Comparison of ENCODE assay signal across 8 mouse cellular contexts in the genomic region with DNA sequence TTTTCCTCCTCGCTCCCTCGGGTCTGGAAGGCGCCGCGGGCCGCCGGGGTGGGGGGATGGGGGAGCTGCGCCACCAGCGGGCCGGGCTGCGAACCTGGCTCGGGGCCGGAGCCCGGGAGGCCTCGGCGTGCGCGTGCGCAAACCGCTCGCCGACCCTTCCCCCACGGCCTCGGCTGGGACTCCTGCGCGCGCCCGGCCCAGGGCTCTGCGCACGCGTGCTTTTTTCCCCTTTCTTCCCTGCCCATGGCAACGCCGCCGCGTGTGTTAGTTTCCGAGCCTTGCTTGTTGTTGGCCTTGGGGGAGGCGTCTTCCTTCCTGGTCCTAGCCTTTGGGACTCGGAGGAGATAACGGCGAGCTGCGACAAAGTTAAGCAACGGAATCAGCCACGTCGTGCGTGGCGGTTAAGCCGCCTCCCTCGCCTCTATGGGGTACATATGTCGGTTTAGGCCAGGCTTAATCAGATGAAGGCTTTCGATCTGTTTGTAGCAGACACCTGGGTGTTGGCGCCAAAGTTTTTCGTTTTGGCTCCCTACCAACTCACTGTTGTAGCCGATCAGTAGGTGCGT. TPM values are rescaled to one million over a fixed set of nuclear protein-coding genes. Genes with fewer than 3 reads are reported as not detected.
DNase-seq lines count a peak whose midpoint lies in the region; ATAC-seq lines count a peak whose summit lies in the region.

No protein-coding gene starts in this region.

- no peaks in the 10 kb centered on the region for H3K4me1 ChIP-seq in embryonic facial prominence, embryonic 11.5 days (ENCODE audit: control insufficient read depth, insufficient read depth, low read length)
- peaks cover 10% of the 10 kb centered on the region for H3K4me1 ChIP-seq in midbrain, embryonic 11.5 days (ENCODE audit: control insufficient read depth, insufficient read depth, low read length)

- peak overlapping the region; percentile 97 for H3K9ac ChIP-seq in embryonic facial prominence, embryonic 11.5 days (replicated peaks; ENCODE audit: low read length)
- H3K9ac ChIP-seq in midbrain, embryonic 11.5 days (ENCODE audit: low read length): peak overlapping the region; percentile 88

- ATAC-seq in embryonic facial prominence, embryonic 11.5 days (replicated peaks; ENCODE audit: insufficient number of reproducible peaks, low FRiP score, low TSS enrichment, low read depth): peak; percentile 63
- ATAC-seq in midbrain, embryonic 11.5 days (ENCODE audit: low FRiP score): peak; percentile 78

- peak; percentile 93 for DNase-seq in adrenal gland, postnatal 25 days
- peak; percentile 92 for DNase-seq in embryonic facial prominence, embryonic 11.5 days (ENCODE audit: low spot score)
- peak; percentile 99 for DNase-seq in heart, adult 11 months
- peak; percentile 88 for DNase-seq in kidney, adult 11 months
- DNase-seq in left cerebral cortex, postnatal 4 days: peak; percentile 94
- DNase-seq in midbrain, embryonic 11.5 days (ENCODE audit: low spot score, missing footprints): peak; percentile 99
- DNase-seq in right cerebral cortex, postnatal 4 days: peak; percentile 93
- DNase-seq in yolk sac, embryonic 10.5 days (ENCODE audit: low spot score): peak; percentile 87

- peak overlapping the region; percentile 97 for H3K27ac ChIP-seq in embryonic facial prominence, embryonic 11.5 days (replicated peaks; ENCODE audit: low read depth, low read length)
- H3K27ac ChIP-seq in midbrain, embryonic 11.5 days (ENCODE audit: low read depth, low read length): peak overlapping the region; percentile 100

- H3K27me3 ChIP-seq in embryonic facial prominence, embryonic 11.5 days (ENCODE audit: control insufficient read depth, insufficient read depth, low read length): no peaks in the 10 kb centered on the region
- no peaks in the 10 kb centered on the region for H3K27me3 ChIP-seq in midbrain, embryonic 11.5 days (ENCODE audit: control insufficient read depth, insufficient read depth, low read length)

- H3K4me2 ChIP-seq in embryonic facial prominence, embryonic 11.5 days (ENCODE audit: low read depth, low read length): peak overlapping the region; percentile 43
- peak overlapping the region; percentile 49 for H3K4me2 ChIP-seq in midbrain, embryonic 11.5 days

- H3K9me3 ChIP-seq in embryonic facial prominence, embryonic 11.5 days (replicated peaks; ENCODE audit: control insufficient read depth, low read length): no peaks in the 10 kb centered on the region
- no peaks in the 10 kb centered on the region for H3K9me3 ChIP-seq in midbrain, embryonic 11.5 days (ENCODE audit: control insufficient read depth, low read length)

- WGBS in embryonic facial prominence, embryonic 11.5 days: under 1% methylated on average over 48 of the region's 54 CpGs
- WGBS in midbrain, embryonic 11.5 days: 1% methylated on average over 52 of the region's 54 CpGs

- no peaks in the 10 kb centered on the region for H3K36me3 ChIP-seq in embryonic facial prominence, embryonic 11.5 days (replicated peaks; ENCODE audit: control insufficient read depth, insufficient read depth, low read depth, low read length)
- no peaks in the 10 kb centered on the region for H3K36me3 ChIP-seq in midbrain, embryonic 11.5 days (ENCODE audit: control insufficient read depth, insufficient read depth, low read length)

- peak overlapping the region; percentile 86 for H3K4me3 ChIP-seq in embryonic facial prominence, embryonic 11.5 days (ENCODE audit: low read depth, low read length)
- peak overlapping the region; percentile 70 for H3K4me3 ChIP-seq in midbrain, embryonic 11.5 days (ENCODE audit: low read depth, low read length)

- intact Hi-C loops in left cerebral cortex, postnatal 4 days (cut with DNase I): no loop called here

RNA-seq across cellular contexts. Expression of a gene that starts 0.6 kb away (rescaled TPM):
- total RNA-seq in adrenal gland, postnatal 25 days (2021): 125 and 137 TPM in 2 replicates
- polyA plus RNA-seq in embryonic facial prominence, embryonic 11.5 days (2014; fragmentation: Nextera tagmentation; extraction: Ambion mirVana): 172 and 184 TPM in 2 replicates
- total RNA-seq in left cerebral cortex, postnatal 4 days (2021): 100 to 1,000 TPM; 156 TPM
- polyA plus RNA-seq in midbrain, embryonic 11.5 days (2014; fragmentation: Nextera tagmentation; extraction: Ambion mirVana): 176 and 188 TPM in 2 replicates

RNA-seq across cellular contexts. Expression of a gene that starts 34.8 kb away (rescaled TPM):
- total RNA-seq in adrenal gland, postnatal 25 days (2021): 1.1 and 1.7 TPM in 2 replicates
- polyA plus RNA-seq in embryonic facial prominence, embryonic 11.5 days (2014; fragmentation: Nextera tagmentation; extraction: Ambion mirVana): 1.4 and 3.7 TPM in 2 replicates
- 1 to 10 TPM; 1.4 TPM for total RNA-seq in left cerebral cortex, postnatal 4 days (2021)
- polyA plus RNA-seq in midbrain, embryonic 11.5 days (2014; fragmentation: Nextera tagmentation; extraction: Ambion mirVana): 1.4 TPM in 2 replicates

Comparison
In these comparisons a context has a peak if more than half of its experiments do, and no peak if none do; other contexts are left out.
1. Peak in every context shown above with its lines: DNase-seq, ATAC-seq, H3K4me3 ChIP-seq and H3K27ac ChIP-seq.